Mouse (Mus musculus) myocyte (in vitro differentiated cells): ENCODE results near the gene Il13.

Experiments used
- CEBPB ChIP-seq: IDR thresholded peaks from 2 replicates; pipeline ENCODE4 v1.6.1; 2011; ENCODE audit warnings: mild to moderate bottlenecking, moderate library complexity; ENCODE audit not compliant: poor library complexity, insufficient read depth, severe bottlenecking
- E2F4 ChIP-seq: IDR thresholded peaks from one replicate; pipeline ENCODE4 v1.6.1; 2011; ENCODE audit warnings: mild to moderate bottlenecking, control low read depth, moderate library complexity; ENCODE audit not compliant: insufficient read depth
- MAX ChIP-seq: IDR thresholded peaks from one replicate; pipeline ENCODE4 v1.6.1; 2011; ENCODE audit warnings: low read depth, mild to moderate bottlenecking, control low read depth
- MYOD1 ChIP-seq, 3 experiments: IDR thresholded peaks; one replicate each; pipeline ENCODE4 v1.6.1; 2011; ENCODE audit warnings: control low read depth in 2 of 3, low read depth in 2 of 3, mild to moderate bottlenecking in 2 of 3, moderate library complexity in 1 of 3; ENCODE audit not compliant: insufficient read length in 2 of 3, control insufficient read depth in 1 of 3
- MYOG ChIP-seq, 3 experiments: IDR thresholded peaks; one replicate each; pipeline ENCODE4 v1.6.1; 2011; ENCODE audit warnings: control low read depth in 2 of 3, low read depth in 2 of 3, mild to moderate bottlenecking in 2 of 3; ENCODE audit not compliant: insufficient read length in 2 of 3, control insufficient read depth in 1 of 3, insufficient read depth in 1 of 3
- POLR2A ChIP-seq: IDR thresholded peaks from one replicate; pipeline ENCODE4 v1.6.1; 2011; ENCODE audit warnings: low read depth, mild to moderate bottlenecking, control low read depth, moderate library complexity; ENCODE audit not compliant: insufficient read length
- POLR2AphosphoS2 ChIP-seq: IDR thresholded peaks from one replicate; pipeline ENCODE4 v1.6.1; 2011; ENCODE audit warnings: low read depth, control low read depth; ENCODE audit not compliant: insufficient read length
- REST ChIP-seq: IDR thresholded peaks from one replicate; pipeline ENCODE4 v1.6.1; 2011; ENCODE audit warnings: mild to moderate bottlenecking, control low read depth, moderate library complexity; ENCODE audit not compliant: insufficient read depth, insufficient read length
- SRF ChIP-seq: IDR thresholded peaks from one replicate; pipeline ENCODE4 v1.6.1; 2011; ENCODE audit warnings: low read depth; ENCODE audit not compliant: control insufficient read depth, insufficient read length
- TCF12 ChIP-seq: IDR thresholded peaks from one replicate; pipeline ENCODE4 v1.6.1; 2011; ENCODE audit warnings: mild to moderate bottlenecking, control low read depth; ENCODE audit not compliant: poor library complexity, insufficient read depth, severe bottlenecking
- TCF3 ChIP-seq: IDR thresholded peaks from one replicate; pipeline ENCODE4 v1.6.1; 2011; ENCODE audit warnings: low read depth, control low read depth; ENCODE audit not compliant: insufficient read length
- USF1 ChIP-seq: IDR thresholded peaks from one replicate; pipeline ENCODE4 v1.6.1; 2011; ENCODE audit warnings: low read depth, mild to moderate bottlenecking, control low read depth, moderate library complexity

GRCm38 (mm10) chr11:53633644-53634043 lies 858 bp downstream of the Il13 start:
- TF ChIP-seq POLR2A (no peak), E2F4 (no peak), SRF (no peak), TCF3 (no peak), USF1 (no peak), CEBPB (no peak), MAX (no peak), MYOD1 (IDR thresholded peaks at IDR 0.05; ENCODE audit: control insufficient read depth in 1 of 3, insufficient read length in 2 of 3, low read depth in 2 of 3) (no peak), TCF12 (no peak), MYOG (IDR thresholded peaks at IDR 0.05; ENCODE audit: control insufficient read depth in 1 of 3, insufficient read depth in 1 of 3, insufficient read length in 2 of 3, low read depth in 2 of 3) (no peak), POLR2AphosphoS2 (no peak), REST (no peak)
